Mouse (Mus musculus): ENCODE data around the gene Defb26.

DNA sequence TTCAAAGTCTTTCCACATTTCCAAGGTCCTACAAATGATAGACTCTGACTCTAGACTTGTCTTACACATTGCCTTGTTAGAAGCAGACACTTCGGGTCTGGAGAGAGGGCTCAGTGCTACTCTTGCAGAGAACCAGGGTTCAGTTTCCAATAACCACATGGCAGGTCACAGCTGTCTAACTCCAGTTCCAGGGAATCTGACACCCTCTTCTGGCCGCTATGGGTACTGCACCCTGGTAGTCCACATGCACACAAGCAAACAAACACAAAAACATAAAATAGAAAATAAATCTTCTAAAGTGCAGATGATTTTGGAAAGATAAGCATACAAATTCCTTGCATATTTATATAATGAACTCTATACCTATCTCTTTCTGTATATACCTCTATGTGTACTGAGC, 24.5 kb downstream of the Defb26 start:
- no peak for TF ChIP-seq CTCF (IDR thresholded peaks at IDR 0.05; ENCODE audit: extremely low read depth, insufficient read depth, insufficient read length, insufficient replicate concordance)
- no peak for TF ChIP-seq POLR2A (IDR thresholded peaks at IDR 0.05; ENCODE audit: low read depth, low read length)
